Mouse (Mus musculus): ENCODE measurements around the gene Fcgr2b.

Fcgr2b gene

DNA sequence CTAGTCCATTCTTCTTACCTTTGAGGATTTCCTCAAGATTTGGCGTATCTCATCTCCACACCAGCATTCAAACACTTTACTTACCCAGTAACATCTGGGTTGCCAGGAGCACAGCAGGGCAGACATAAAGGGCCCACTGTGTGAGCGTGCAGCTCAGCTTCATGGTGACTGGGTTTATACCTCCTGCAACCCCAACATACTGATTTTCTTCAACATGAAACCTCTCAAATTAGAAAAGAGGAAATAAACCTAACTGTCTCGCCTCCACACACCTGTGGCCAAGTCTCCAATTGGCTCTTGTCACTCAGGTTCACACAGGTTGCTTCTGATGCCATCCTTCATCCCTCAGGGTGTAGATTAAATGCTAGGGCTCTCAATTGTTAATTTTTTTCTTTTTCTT, 49.0 kb downstream of the Fcgr2b start, which contains the start of gene Fcrla:
Gene Fcrla, minus strand, starts transcription at position 206 of the 400 bp plus-strand sequence.
- in situ Hi-C loops (cut with MboI, MseI) = no loop called here

DNA sequence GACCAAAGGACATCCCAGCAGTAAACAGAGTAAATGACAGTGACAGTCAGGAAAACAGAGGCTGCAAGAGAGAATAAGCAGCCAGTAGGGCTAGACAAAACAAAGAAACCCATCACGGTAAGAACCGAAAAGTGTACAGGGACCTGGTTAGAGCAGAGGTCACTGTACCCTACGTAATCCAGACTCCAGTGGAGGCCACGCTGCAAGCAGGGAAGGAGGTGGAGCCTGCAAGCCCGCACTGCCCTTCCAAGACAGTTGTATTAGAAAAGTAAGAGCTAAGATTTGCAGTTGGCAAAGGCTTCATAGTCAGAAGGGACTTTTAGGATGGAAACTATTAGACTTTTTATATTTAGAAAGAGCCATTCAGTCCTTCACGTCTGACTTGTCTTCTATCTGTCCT, 49.4 kb downstream of the Fcgr2b start:
- in situ Hi-C loops (cut with MboI, MseI) = no loop called here

DNA sequence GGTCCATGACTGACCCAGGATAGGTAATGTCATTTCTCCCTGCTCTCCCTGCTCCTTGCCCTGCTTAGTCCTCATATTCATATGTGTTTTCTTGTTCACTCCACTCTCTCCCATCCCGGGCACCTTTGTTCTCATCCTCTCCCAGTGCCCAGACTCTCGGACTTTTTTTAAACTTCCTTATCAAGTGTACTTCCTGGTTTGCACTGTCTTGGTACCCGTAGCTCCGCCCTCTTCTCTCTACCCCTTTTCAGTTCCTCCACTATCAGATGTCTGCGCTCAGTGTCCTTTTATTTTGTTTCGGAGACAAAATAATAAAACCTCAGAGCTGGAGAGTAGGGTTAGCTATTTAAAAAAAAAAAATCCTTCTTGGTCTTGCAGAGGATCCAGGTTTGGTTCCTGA, 51.9 kb downstream of the Fcgr2b start:
- in situ Hi-C loops (cut with MboI, MseI) = no loop called here

DNA sequence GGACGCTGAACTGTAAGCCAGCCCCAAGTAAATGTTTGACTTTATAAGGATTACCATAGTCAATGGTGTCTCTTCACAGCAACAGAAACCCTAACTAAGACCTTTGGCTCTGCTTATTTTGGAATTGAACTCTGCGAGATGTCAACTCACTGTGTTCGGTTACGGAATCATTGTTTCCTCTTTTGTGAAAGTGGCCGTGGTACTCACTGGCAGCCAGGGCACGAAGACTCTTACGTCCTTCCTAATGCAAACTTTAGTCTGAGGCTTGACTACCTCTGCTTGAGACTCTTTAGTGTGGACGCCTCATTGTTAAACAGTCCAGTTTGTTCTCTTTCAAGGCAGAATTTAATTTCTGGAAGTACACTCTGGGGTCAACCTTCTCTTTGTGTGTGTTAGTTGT, 57.0 kb downstream of the Fcgr2b start:
- in situ Hi-C loops (cut with MboI, MseI) = no loop called here

DNA sequence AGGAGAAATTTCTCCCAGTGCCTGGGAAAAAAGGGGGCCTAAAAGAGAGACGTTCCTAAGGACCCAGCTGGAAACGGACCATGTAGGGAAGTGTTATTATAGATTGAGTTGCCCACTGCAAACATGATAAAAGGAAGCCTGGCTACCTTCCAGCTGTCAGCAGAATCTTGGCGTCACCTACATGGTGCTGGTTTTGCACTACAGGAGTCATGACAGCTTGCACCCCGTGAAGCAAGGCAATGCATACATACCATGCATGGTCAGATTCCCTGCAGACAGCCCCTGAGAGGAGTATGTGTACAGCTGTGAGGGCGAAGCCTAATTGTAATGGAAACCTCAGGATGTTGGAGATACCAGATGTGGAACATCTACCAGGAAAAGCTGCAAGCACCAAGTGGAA, 60.7 kb downstream of the Fcgr2b start:
- in situ Hi-C loops (cut with MboI, MseI) = no loop called here

DNA sequence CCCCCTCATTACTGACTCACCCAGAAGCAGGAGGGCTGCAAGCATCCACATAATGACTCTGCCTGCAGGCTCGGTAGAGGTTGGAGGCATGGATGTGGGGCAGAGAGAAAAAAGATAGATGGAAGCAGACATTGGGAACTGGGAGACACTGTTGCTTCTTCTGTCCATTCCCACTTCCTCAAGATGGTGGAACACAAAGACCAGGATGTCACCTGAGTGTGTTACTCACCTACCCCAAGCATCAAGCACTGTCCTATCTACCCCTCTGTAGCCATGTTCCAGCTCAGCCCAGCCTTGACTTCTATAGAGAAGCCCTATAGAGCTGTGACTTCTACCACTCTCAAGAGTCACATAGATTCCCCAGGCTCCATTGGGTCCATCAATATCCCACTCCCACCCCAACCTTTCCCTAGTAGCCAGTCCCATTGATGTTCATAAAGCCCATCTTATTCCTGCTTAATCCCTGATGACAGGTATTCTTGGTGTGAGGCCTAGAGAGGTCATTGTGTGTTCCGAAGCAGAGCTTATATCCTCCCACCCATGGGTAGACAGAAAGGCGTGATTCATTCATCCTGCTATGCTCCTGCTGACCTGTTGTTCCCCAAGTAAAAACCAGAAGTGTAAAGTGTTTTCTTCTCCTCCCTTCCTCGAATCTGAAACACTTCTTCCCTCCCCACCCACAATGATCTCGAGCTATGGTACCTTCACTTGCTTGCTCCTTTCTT, 63.3 kb downstream of the Fcgr2b start, which contains the start of gene Fcrlb:
Gene Fcrlb, minus strand, starts transcription at position 51 of the 725 bp plus-strand sequence.
- in situ Hi-C loops (cut with MboI, MseI) = no loop called here

DNA sequence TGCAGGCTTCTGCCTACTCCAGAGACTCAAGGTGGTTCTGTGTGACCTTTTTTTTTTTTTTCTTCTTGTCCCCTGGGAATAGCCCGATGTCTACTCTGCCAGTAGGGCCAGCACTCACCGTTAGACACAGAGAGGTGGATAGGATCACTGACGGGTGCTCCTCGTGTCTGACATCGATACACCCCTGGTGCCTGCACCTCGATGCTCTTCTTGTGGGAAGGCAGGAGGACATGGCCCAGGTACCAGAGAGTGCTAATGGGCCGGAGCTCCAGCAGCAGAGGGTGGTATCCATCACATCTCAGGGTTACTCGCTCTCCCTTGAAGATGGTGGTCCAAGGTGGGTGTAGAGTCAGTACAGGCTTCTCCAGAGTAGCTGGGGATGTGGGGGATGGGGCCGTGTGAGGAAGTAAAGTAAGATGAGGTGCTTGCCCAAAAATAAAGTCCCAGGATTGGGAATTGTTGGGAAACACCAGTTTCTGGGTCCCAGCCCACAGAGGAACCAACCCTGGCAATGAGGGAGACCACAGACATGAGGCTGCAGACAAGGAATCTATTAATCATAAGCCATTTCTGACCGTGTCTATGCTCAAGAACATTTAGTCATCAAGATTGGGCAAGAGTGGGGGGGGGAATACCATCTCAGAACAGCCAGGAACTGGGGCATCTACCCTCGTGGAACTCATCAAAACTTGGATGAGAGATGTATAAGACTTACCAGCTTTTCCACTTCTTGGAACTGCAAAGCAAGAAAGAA, 64.3 kb downstream of the Fcgr2b start:
- in situ Hi-C loops (cut with MboI, MseI) = no loop called here
